Mouse (Mus musculus) stomach, embryonic 15.5 days (tissue): ENCODE results near the gene Pcbp2. TPM values are rescaled to one million over a fixed set of nuclear protein-coding genes. Genes with fewer than 3 reads are reported as not detected.
A peak's percentile ranks its signal among the peaks of the same experiment; 100 is the strongest.

Source experiments
- ATAC-seq: fragments of 200-750 bp; cut with Nextera tagmentation; 2 replicates; pipeline ENCODE4 v1.8.0; 2017; ENCODE audit warnings: low read depth, moderate number of reproducible peaks, moderate TSS enrichment; ENCODE audit not compliant: insufficient read depth, low FRiP score
- H3K27ac ChIP-seq: fragments of 300-500 bp; sonication (generic); 2 replicates; pipeline ENCODE4 v1.5.1; 2015; ENCODE audit warnings: mild to moderate bottlenecking, inconsistent platforms
- H3K27me3 ChIP-seq: fragments of 300-500 bp; sonication (generic); replicated peaks from 2 replicates; pipeline ENCODE4 v1.6.1; 2015; ENCODE audit warnings: inconsistent platforms
- H3K36me3 ChIP-seq: fragments of 300-500 bp; sonication (generic); 2 replicates; pipeline ENCODE4 v1.6.1; 2015; ENCODE audit warnings: inconsistent platforms
- H3K4me1 ChIP-seq: fragments of 300-500 bp; sonication (generic); 2 replicates; pipeline ENCODE4 v1.6.1; 2015; ENCODE audit warnings: inconsistent platforms
- H3K4me2 ChIP-seq: fragments of 300-500 bp; sonication (generic); 2 replicates; pipeline ENCODE4 v1.6.1; 2015; ENCODE audit warnings: mild to moderate bottlenecking, inconsistent platforms
- H3K4me3 ChIP-seq: fragments of 300-500 bp; sonication (generic); replicated peaks from 2 replicates; pipeline ENCODE4 v1.5.1; 2015; ENCODE audit warnings: inconsistent platforms
- H3K9ac ChIP-seq: fragments of 300-500 bp; sonication (generic); 2 replicates; pipeline ENCODE4 v1.6.1; 2015; ENCODE audit warnings: inconsistent platforms
- H3K9me3 ChIP-seq: fragments of 300-500 bp; sonication (generic); 2 replicates; pipeline ENCODE4 v1.6.1; 2016; ENCODE audit warnings: inconsistent platforms
- WGBS: fragments of 180-500 bp; shearing (Covaris S2); methylation state at CpG from one replicate; pipeline ENCODE4 v1.1.7; 2015; 5-methylcytosine and 5-hydroxymethylcytosine counted together
- polyA plus RNA-seq: library from polyadenylated mRNA; unstranded; fragments of >200 nt; fragmentation: Nextera tagmentation; extraction: Ambion mirVana; gene quantifications from 2 replicates; pipeline ENCODE4 v1.2.1, GENCODE M21; 2015

Gene Pcbp2
- polyA plus RNA-seq, result 182 and 192 TPM in 2 replicates

DNA sequence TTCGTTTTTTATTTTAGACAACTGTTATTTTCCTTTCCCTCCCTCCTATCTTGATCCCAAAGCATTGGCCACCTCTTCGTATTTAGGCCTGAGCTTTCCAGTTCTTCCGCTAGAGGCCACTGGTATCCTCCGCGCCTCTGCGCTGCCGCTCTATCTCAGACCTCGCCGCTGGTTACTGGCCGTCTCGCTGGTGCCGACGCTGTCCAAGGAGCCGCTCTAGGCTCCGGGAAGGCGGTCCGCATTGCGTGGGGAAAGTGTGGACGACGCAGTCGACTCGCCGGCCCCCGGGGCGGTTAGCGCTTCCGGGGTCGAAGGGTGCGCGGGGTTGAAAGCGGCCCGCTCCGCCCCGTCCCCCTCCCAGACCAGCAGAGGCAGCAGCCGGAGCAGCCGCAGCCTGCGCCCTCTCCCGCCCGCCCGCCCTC, at the start of gene Pcbp2:
Gene Pcbp2, plus strand, starts transcription at position 357 of the 422 bp plus-strand sequence.
- peak within 1 kb of the TSS; percentile 93 for H3K9ac ChIP-seq
- H3K4me2 ChIP-seq, result peak within 1 kb of the TSS; percentile 58
- H3K36me3 ChIP-seq, result peaks cover 11% of the 10 kb centered on the region; the same call in 1 of the 2 replicates
- under 1% methylated on average over 27 of the region's 40 CpGs for WGBS
- peak within 1 kb of the TSS; percentile 88 for H3K4me3 ChIP-seq
- peak; percentile 100 for ATAC-seq
- no peaks in the 10 kb centered on the region for H3K27me3 ChIP-seq
- H3K9me3 ChIP-seq, result no peaks in the 10 kb centered on the region
- H3K4me1 ChIP-seq, result peaks cover 3% of the 10 kb centered on the region; the same call in 1 of the 2 replicates
- peak within 1 kb of the TSS; percentile 97 for H3K27ac ChIP-seq

DNA sequence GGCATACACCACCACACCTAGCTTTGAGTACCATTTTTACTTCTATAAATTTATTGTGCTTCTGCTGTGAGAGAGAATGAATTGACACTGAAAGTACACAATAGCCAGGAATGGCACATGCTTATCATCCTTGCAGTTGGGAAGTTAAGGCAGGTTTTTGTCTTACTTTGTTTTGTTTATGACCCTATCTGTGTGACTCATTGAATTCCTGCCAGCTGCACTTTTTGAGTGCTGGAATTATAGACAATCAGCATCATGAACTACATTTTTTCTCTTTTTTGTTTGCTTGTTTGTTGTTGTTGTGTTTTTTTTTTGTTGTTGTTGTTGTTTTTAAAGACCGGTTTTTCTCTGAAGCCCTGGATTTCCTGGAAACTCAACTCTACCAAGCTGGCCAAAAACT, 49.4 kb upstream of the Pcbp2 start:
- Histone ChIP-seq H3K36me3 (0 out of 2 replicates have a peak, but pooled peaks cover under 1% of the 10 kb centered on the region), H3K9ac (no peak overlapping the region), H3K27ac (no peak overlapping the region), H3K27me3 (no peaks in the 10 kb centered on the region), H3K4me2 (no peak overlapping the region), H3K4me1 (no peaks in the 10 kb centered on the region), H3K4me3 (no peak overlapping the region), H3K9me3 (no peaks in the 10 kb centered on the region)
- WGBS, result 55% methylated on average over 1 of the region's 1 CpGs
- ATAC-seq, result no peak

DNA sequence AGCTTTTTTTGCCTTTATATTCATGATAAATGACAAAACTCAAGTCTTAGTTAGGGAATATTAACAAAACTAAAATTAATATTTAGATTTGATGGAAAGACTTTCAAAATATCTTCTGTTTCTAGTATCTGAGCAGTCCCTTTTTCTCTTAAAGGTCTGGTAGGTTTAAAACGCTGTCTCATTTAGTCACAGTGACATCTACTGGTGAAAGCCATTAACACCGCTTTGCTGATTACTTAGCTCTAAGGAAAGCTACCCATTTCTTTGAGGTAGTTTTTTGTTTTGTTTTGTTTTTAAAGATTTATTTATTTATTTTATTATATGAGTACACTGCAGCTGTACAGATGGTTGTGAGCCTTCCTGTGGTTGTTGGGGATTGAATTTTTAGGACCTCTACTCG, 48.9 kb upstream of the Pcbp2 start:
- H3K9ac ChIP-seq, result no peak overlapping the region
- H3K4me2 ChIP-seq, result no peak overlapping the region
- no peaks in the 10 kb centered on the region for H3K27me3 ChIP-seq
- H3K9me3 ChIP-seq, result no peaks in the 10 kb centered on the region
- ATAC-seq, result no peak
- WGBS, result 46% methylated on average over 3 of the region's 3 CpGs
- H3K4me1 ChIP-seq, result no peaks in the 10 kb centered on the region
- H3K27ac ChIP-seq, result no peak overlapping the region
- H3K36me3 ChIP-seq, result 0 out of 2 replicates have a peak, but pooled peaks cover 5% of the 10 kb centered on the region
- no peak overlapping the region for H3K4me3 ChIP-seq

DNA sequence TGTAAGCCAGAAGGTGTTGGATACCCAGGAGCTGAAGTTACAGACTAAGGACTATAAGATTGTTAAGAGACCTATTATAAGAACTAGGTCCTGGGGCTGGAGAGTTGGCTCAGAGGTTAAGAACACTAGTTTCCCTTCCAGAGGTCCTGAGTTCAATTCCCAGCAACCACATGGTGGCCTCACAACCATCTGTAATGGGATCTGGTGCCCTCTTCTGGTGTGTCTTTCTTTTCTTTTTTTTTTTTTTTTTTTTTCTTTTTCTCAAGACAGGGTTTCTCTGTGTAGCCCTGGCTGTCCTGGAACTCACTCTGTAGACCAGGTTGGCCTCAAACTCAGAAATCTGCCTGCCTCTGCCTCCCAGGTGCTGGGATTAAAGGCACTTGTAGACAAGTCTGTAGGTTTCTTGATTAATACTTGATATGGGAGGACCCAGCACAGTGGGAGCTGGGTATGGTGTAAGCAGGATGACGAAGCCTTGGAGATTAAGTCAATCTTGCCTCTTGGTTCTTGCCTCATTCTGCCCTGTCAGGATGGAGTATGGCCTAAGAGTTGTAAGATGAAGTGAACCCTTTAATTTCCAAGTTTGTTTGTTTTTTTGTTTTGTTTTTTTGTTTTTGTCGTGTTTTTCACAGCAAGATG, 46.6 kb upstream of the Pcbp2 start:
- Histone ChIP-seq H3K4me1 (no peaks in the 10 kb centered on the region), H3K27ac (no peak overlapping the region), H3K9ac (no peak overlapping the region), H3K36me3 (0 out of 2 replicates have a peak, but pooled peaks cover 12% of the 10 kb centered on the region), H3K9me3 (no peaks in the 10 kb centered on the region), H3K27me3 (no peaks in the 10 kb centered on the region), H3K4me2 (no peak overlapping the region), H3K4me3 (no peak overlapping the region)
- no peak for ATAC-seq
- 95% methylated on average over 2 of the region's 2 CpGs for WGBS

DNA sequence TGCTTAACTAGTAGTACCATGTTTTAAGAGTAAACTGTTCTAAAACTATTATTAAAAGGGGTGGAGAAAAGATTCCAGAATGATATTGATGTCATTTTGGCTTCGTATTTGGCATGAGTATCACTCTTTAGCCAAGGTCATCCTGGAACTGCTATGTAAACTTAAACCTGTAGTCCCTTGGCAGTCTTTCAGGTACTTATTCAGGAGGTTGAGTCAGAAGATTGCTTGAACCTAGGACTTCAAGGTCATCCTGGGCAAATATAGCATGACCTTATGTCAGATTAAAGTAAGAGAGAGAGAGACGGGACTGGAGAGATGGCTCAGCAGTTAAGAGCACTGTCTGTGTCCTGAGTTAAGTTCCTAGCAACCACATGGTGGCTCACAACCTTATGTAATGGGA, 45.7 kb upstream of the Pcbp2 start:
- H3K27ac ChIP-seq, result no peak overlapping the region
- 74% methylated on average over 2 of the region's 2 CpGs for WGBS
- no peaks in the 10 kb centered on the region for H3K27me3 ChIP-seq
- no peak overlapping the region for H3K4me2 ChIP-seq
- H3K9me3 ChIP-seq, result no peaks in the 10 kb centered on the region
- ATAC-seq, result no peak
- no peak overlapping the region for H3K4me3 ChIP-seq
- H3K36me3 ChIP-seq, result peaks cover 16% of the 10 kb centered on the region; the same call in 1 of the 2 replicates
- no peak overlapping the region for H3K9ac ChIP-seq
- H3K4me1 ChIP-seq, result no peaks in the 10 kb centered on the region

DNA sequence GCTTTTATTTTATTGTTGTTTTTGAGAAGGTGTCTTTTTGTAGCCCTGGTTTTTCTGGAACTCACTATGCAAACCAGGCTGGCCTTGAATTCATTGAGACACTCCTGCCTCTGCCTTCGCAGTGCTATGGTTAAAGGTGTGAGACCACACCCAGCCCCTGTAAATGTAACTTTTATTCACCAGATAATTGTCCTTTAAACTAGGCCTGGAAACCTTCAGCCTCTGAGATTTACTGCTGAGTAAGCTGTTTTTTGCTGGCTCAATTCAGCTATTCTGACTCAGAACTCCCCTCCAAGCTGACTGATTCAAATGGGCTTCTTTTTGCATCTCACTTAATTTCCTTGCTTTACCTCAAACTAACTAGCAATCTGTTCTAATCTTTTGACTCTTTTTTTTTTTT, 43.4 kb upstream of the Pcbp2 start:
- Histone ChIP-seq H3K27me3 (no peaks in the 10 kb centered on the region), H3K4me2 (no peak overlapping the region), H3K9me3 (no peaks in the 10 kb centered on the region), H3K4me3 (no peak overlapping the region), H3K27ac (no peak overlapping the region), H3K4me1 (no peaks in the 10 kb centered on the region), H3K9ac (no peak overlapping the region), H3K36me3 (peaks cover 36% of the 10 kb centered on the region)
- 97% methylated on average over 1 of the region's 1 CpGs for WGBS
- ATAC-seq, result no peak

DNA sequence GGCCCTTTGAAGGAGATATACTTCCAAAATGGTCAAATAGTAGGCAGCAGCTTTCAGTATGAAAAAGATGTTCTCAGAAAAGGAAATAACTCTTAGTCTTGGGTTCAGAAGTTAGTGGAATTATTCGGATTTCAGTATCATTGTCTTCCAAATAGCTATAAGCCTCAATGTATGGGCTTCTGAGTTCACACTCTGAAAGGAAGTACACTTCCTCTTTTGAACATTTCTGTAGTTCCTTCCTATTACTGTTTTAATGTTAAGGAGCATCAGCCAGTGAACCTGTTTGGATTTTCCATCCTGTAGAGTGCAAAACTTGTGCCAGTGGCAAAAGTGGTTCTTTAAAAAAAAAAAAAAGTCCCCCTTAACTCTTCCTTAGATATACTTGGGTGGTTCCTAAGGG, 38.3 kb upstream of the Pcbp2 start:
- no peak for ATAC-seq
- Histone ChIP-seq H3K4me1 (no peaks in the 10 kb centered on the region), H3K9ac (no peak overlapping the region), H3K27ac (no peak overlapping the region), H3K36me3 (peaks cover 45% of the 10 kb centered on the region), H3K4me3 (no peak overlapping the region), H3K9me3 (no peaks in the 10 kb centered on the region), H3K27me3 (no peaks in the 10 kb centered on the region), H3K4me2 (no peak overlapping the region)
- WGBS, result 80% methylated on average over 1 of the region's 1 CpGs

DNA sequence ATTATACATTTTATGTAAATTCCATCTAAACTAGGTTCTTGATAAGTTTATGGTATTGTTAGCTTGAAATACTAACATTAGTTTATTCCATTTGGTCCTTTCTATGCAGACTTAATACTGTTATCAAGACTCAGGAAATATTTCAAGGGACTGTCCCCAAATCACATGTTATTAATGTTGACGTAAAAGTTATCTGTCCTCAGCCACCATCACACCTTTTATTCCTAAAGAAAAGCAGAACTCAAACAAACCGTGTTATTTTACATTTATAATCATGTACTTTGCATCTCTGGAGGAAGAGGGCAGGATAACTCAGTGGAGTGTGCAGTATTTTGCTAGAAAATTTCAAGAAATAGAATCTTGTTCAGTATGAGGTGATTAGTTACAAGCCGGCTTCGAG, 37.2 kb upstream of the Pcbp2 start:
- Histone ChIP-seq H3K9ac (no peak overlapping the region), H3K27ac (no peak overlapping the region), H3K4me1 (no peaks in the 10 kb centered on the region), H3K27me3 (no peaks in the 10 kb centered on the region), H3K36me3 (peaks cover 43% of the 10 kb centered on the region), H3K4me2 (no peak overlapping the region), H3K4me3 (no peak overlapping the region), H3K9me3 (no peaks in the 10 kb centered on the region)
- ATAC-seq, result no peak
- WGBS, result 91% methylated on average over 4 of the region's 4 CpGs

DNA sequence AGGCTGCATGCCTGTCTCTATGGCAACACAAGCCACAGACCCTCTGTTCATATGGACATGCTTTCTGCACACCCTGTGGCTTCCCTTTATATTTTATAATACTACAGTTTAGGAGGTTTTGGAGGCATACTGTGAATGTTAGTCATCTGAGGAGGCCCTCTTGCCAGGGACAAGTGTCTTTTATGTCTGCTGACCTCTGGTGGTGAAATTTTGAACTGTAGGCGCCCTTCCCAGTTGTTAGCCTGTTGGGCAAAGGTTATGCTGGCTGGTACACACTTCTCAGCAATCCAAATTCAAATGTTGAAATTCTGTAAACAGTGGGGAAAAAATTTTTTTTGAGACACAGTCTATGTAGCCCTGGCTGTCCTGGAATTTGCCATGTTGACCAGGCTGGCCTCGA, 27.8 kb upstream of the Pcbp2 start:
- Histone ChIP-seq H3K9me3 (no peaks in the 10 kb centered on the region), H3K4me2 (no peak overlapping the region), H3K27ac (no peak overlapping the region), H3K36me3 (no peaks in the 10 kb centered on the region), H3K9ac (no peak overlapping the region), H3K4me3 (no peak overlapping the region), H3K4me1 (no peaks in the 10 kb centered on the region), H3K27me3 (no peaks in the 10 kb centered on the region)
- no peak for ATAC-seq
- WGBS, result 47% methylated on average over 2 of the region's 2 CpGs

DNA sequence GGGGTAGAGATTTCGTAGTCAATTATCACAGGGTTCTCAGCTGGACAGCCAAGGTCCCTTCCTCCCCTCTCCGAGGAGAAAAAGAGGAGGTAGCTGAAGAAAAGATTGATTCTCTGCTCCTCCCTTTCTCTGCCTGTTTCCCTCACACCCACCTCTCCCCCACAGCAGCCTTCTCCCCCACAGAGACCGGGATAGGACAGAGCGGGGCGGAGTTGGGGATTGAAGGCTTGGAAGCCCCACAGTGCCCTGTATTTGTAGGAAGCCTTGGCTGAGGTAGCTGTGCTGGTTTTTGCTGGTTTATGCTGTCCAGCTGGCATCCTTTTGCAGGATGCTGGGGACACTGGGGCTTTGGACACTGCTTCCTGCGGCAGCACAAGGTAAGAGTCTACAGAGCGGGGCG, 25.2 kb upstream of the Pcbp2 start, which contains the start of gene Amhr2:
Gene Amhr2, plus strand, starts transcription at position 222 of the 400 bp plus-strand sequence.
- no peak for ATAC-seq
- no peak within 1 kb of the TSS for H3K9ac ChIP-seq
- H3K4me2 ChIP-seq, result no peak within 1 kb of the TSS
- no peak within 1 kb of the TSS for H3K4me3 ChIP-seq
- H3K27ac ChIP-seq, result no peak within 1 kb of the TSS
- no peaks in the 10 kb centered on the region for H3K36me3 ChIP-seq
- H3K9me3 ChIP-seq, result no peaks in the 10 kb centered on the region
- WGBS, result 62% methylated on average over 8 of the region's 8 CpGs
- no peaks in the 10 kb centered on the region for H3K4me1 ChIP-seq
- no peaks in the 10 kb centered on the region for H3K27me3 ChIP-seq

DNA sequence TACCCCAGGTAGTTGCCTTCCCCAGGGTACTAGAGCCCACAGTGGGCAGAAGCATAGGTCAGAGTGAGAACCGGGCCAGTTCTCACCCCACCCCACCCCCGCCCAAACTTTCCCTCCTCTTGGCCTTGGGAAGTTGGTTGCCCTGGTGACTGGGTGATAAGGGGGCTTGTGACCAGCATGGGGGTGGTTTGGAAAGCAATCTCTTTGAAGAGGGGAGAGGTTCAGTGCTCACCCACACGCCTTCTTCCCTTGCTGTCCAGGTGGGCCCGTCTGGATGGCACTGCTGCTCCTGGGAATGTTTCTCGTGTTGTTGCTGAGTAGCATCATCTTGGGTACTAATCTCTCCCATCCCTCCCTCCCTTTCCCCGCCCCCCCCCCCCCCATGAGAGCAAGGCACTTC, 23.9 kb upstream of the Pcbp2 start:
- Histone ChIP-seq H3K36me3 (no peaks in the 10 kb centered on the region), H3K4me3 (no peak overlapping the region), H3K9ac (no peak overlapping the region), H3K9me3 (no peaks in the 10 kb centered on the region), H3K27me3 (no peaks in the 10 kb centered on the region), H3K27ac (no peak overlapping the region), H3K4me2 (no peak overlapping the region), H3K4me1 (no peaks in the 10 kb centered on the region)
- ATAC-seq, result no peak
- 25% methylated on average over 5 of the region's 6 CpGs for WGBS

DNA sequence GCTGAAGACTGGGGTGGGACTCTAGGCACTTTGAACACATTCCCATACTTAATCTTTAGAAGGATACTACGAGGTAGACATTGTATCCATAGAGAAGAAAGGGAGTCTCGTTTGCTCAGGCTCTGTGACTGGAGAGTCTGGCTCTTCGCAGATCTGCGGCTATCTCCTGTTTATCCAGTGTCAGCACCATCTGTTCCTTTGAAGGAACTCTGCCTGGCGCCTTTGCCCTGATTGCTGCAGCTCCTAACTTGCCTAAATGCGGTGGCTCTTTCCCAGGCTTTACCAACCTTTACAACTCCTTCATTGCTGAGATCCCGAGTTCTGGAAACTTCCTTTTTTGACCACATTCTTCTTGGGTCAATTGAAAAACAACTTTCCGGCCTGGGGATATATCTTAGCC, 21.0 kb upstream of the Pcbp2 start:
- no peak overlapping the region for H3K27ac ChIP-seq
- H3K4me1 ChIP-seq, result no peaks in the 10 kb centered on the region
- 53% methylated on average over 8 of the region's 8 CpGs for WGBS
- no peaks in the 10 kb centered on the region for H3K36me3 ChIP-seq
- H3K27me3 ChIP-seq, result no peaks in the 10 kb centered on the region
- H3K4me3 ChIP-seq, result no peak overlapping the region
- no peaks in the 10 kb centered on the region for H3K9me3 ChIP-seq
- no peak for ATAC-seq
- H3K9ac ChIP-seq, result no peak overlapping the region
- no peak overlapping the region for H3K4me2 ChIP-seq

DNA sequence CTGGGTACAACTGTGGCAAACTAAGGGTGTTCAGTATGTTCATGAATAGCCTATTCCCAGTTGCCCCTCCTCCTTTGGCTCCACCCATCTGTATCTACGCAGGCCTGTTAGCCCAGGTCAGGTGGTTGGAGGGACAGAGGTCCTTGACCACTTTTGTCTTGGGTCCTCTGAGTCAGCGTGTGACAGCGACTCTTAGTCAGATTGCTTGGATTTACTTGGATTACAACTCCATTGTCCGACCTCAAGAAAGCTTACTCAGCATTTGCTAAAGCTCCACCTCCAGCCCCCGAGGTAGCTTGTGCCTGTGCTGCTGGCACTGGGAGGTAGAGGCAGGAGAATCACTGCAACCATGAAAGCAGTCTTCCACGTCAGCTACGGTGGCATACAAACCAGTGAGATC, 19.4 kb upstream of the Pcbp2 start:
- Histone ChIP-seq H3K36me3 (no peaks in the 10 kb centered on the region), H3K4me2 (no peak overlapping the region), H3K4me1 (no peaks in the 10 kb centered on the region), H3K9ac (no peak overlapping the region), H3K27me3 (no peaks in the 10 kb centered on the region), H3K27ac (no peak overlapping the region), H3K9me3 (no peaks in the 10 kb centered on the region), H3K4me3 (no peak overlapping the region)
- ATAC-seq, result no peak
- 40% methylated on average over 7 of the region's 7 CpGs for WGBS
